Mouse (Mus musculus): ENCODE results near the gene Msl3. TPM values are rescaled to one million over a fixed set of nuclear protein-coding genes. Genes with fewer than 3 reads are reported as not detected.
A peak's percentile ranks its signal among the peaks of the same experiment; 100 is the strongest.

Gene Msl3
- polyA plus RNA-seq, 1 experiment: 0.26 TPM

DNA sequence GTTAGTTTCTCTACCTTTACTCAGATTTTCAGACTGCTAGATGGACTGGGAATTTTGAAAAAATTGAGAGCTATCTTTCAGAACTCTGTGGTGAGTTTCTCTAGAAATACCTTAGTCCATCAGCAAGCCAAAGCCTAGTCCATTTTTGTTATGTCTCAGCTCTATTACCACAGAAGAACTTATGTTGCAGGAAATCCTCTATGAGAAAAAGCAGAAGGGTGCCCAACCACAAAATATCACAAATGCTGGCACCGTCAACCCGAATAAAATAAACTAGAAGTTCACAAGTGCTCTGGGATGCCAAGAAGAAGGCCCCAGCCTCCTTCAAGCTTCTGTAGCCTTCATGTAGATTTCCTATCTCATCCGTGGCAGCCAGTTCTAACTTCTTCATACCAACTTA is 14.4 kb downstream of the Msl3 start:
- no peak for TF ChIP-seq TAL1 (IDR thresholded peaks at IDR 0.05; ENCODE audit: low read length)
- no peak for TF ChIP-seq GATA1 (IDR thresholded peaks at IDR 0.05; ENCODE audit: low read length)

DNA sequence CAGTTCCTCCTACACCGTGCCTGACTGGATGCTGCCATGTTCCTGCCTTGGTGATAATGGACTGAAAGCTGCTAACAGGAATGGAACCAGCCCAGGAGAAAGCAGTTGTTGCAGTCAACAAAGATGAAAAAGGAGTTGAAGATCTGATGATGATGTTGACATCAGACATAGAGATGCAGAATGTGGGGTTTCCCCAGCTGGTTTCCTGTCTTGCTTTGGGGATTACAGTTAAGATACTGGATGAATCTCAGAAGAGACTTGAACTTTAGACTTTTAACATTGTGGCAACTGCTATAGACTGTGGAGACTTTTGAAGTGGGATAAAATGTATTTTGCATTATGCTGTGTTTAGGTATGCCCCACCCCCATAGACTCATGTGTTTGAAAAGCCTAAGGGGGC is 15.9 kb downstream of the Msl3 start:
- TF ChIP-seq TAL1 (IDR thresholded peaks at IDR 0.05; ENCODE audit: low read length): no peak
- TF ChIP-seq GATA1 (IDR thresholded peaks at IDR 0.05; ENCODE audit: low read length): no peak
- H3K4me1 ChIP-seq (ENCODE audit: control insufficient read depth): no peaks in the 10 kb centered on the region
- peaks cover 57% of the 10 kb centered on the region for H3K36me3 ChIP-seq (ENCODE audit: control insufficient read depth)
- H3K27me3 ChIP-seq (ENCODE audit: control insufficient read depth): no peaks in the 10 kb centered on the region
- H3K4me3 ChIP-seq (replicated peaks): no peak overlapping the region
- no peaks in the 10 kb centered on the region for H3K9me3 ChIP-seq (ENCODE audit: control insufficient read depth, low read length)

More for the DNA sequence above, 14.4 kb downstream of the Msl3 start:
- no peaks in the 10 kb centered on the region for H3K9me3 ChIP-seq (ENCODE audit: control insufficient read depth, low read length)
- no peak overlapping the region for H3K4me3 ChIP-seq (replicated peaks)
- H3K4me1 ChIP-seq (ENCODE audit: control insufficient read depth): no peaks in the 10 kb centered on the region
- H3K36me3 ChIP-seq (ENCODE audit: control insufficient read depth): peaks cover 60% of the 10 kb centered on the region
- no peaks in the 10 kb centered on the region for H3K27me3 ChIP-seq (ENCODE audit: control insufficient read depth)

DNA sequence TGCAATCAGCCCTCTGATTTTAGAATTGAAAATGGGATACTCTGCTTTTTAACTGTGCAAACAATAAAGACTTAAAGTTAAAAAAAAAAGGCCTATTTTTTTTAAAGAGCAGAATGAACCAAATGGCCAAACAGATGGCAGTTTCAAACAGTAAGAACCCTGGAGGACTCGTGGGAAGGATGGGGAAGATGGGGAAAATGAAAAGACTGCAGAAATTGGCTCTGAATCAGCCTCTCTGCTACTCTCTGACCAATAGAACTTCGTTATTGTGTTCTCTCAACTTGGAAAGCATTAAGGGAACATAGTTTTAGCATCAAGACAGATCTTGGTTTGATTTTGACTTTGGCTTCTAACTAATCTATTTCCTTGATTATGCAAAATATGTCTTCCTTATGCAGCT is 24.4 kb downstream of the Msl3 start:
- H3K36me3 ChIP-seq (ENCODE audit: control insufficient read depth): peaks cover 44% of the 10 kb centered on the region
- no peaks in the 10 kb centered on the region for H3K27me3 ChIP-seq (ENCODE audit: control insufficient read depth)
- H3K4me3 ChIP-seq (replicated peaks): no peak overlapping the region
- no peak for TF ChIP-seq TAL1 (IDR thresholded peaks at IDR 0.05; ENCODE audit: low read length)
- no peak for TF ChIP-seq GATA1 (IDR thresholded peaks at IDR 0.05; ENCODE audit: low read length)
- no peaks in the 10 kb centered on the region for H3K4me1 ChIP-seq (ENCODE audit: control insufficient read depth)
- H3K9me3 ChIP-seq (ENCODE audit: control insufficient read depth, low read length): no peaks in the 10 kb centered on the region

DNA sequence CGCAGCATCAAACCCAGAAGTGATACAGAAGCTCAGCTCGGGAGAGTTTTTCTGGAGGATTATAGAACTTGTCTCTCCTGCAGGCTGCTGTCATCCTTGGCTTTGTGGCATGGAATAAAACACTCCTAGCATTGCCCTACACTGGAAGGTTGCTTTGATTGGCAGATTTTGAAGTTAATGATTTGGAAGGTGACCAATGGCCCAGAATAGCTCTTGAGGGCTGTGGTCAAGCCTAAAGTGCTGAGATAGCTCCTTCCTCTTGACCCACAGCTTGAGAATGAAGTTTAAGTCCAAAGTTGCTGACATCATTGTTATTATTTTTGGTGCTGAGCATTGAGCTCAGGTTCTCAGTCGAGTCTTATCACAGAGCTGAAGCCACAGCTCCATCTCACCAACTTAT is 26.0 kb downstream of the Msl3 start:
- H3K4me3 ChIP-seq (replicated peaks): no peak overlapping the region
- peaks cover 32% of the 10 kb centered on the region for H3K36me3 ChIP-seq (ENCODE audit: control insufficient read depth)
- TF ChIP-seq GATA1 (IDR thresholded peaks at IDR 0.05; ENCODE audit: low read length) (no peak), TAL1 (IDR thresholded peaks at IDR 0.05; ENCODE audit: low read length) (no peak)
- no peaks in the 10 kb centered on the region for H3K27me3 ChIP-seq (ENCODE audit: control insufficient read depth)
- H3K4me1 ChIP-seq (ENCODE audit: control insufficient read depth): no peaks in the 10 kb centered on the region
- no peaks in the 10 kb centered on the region for H3K9me3 ChIP-seq (ENCODE audit: control insufficient read depth, low read length)

DNA sequence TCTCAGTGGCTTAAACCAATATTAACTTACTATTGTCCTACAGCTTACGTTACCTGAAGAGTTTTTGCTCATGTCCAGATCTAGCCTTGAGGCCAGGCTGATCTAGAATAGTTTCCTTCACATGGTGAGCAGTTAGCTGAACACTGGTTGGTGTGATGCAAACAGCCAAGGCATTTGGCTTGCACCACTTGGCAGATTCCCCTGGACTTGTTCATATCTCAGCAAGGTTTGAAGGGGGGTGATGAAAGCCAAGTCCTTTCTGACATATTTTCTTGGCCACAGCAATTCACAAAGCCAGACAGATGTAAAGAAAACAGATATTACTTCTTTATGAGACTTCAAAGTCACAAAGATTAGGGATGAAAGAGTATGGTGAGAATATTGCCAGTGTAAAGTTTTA is 30.2 kb downstream of the Msl3 start:
- Histone ChIP-seq H3K27me3 (ENCODE audit: control insufficient read depth) (no peaks in the 10 kb centered on the region), H3K4me3 (replicated peaks) (no peak overlapping the region), H3K36me3 (ENCODE audit: control insufficient read depth) (no peaks in the 10 kb centered on the region), H3K4me1 (ENCODE audit: control insufficient read depth) (peaks cover 3% of the 10 kb centered on the region; the same call in 1 of the 2 replicates), H3K9me3 (ENCODE audit: control insufficient read depth, low read length) (no peaks in the 10 kb centered on the region)
- TF ChIP-seq GATA1 (IDR thresholded peaks at IDR 0.05; ENCODE audit: low read length): no peak
- TF ChIP-seq TAL1 (IDR thresholded peaks at IDR 0.05; ENCODE audit: low read length): no peak

DNA sequence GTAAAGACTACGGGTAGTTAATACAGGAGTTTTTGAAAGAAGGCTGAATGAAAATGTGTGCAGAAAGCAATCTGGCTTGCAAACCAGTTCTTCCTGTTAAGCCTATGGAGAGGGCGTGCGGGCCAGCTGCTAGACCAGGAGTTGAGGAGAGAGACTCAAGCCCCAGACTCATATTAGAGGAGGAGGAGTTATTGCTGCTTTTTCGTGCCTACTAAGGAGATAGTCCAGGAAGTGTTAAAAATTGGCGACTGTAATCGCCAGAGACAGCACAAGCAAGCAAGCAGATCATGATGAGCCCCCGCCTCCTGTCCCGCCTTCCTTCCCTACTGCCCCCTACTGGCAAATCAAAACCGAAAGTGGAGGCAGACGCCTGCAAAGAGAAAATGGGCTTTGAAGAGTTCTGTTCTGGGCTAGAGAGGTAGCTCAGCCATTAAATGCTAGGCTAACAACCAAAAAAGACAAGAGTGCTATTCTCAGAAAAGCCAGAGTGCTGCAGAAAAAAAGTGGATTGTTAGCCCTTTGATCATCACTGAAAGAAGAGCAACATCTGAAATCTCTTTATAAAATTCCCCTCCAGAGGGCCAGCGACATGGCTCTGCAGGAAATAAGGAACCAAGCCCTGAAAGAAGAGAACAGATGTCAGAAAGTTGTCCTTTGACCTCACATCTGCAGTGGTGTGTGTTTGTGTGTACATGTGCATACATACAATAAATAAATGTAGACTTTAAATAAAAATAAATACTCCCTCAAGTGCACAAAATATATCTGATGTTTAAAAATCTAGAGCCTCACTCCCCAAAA is 33.9 kb downstream of the Msl3 start:
- peaks cover 3% of the 10 kb centered on the region; the same call in 1 of the 2 replicates for H3K4me1 ChIP-seq (ENCODE audit: control insufficient read depth)
- TF ChIP-seq GATA1 (IDR thresholded peaks at IDR 0.05; ENCODE audit: low read length) (no peak), TAL1 (IDR thresholded peaks at IDR 0.05; ENCODE audit: low read length) (no peak)

More for the DNA sequence above, 33.9 kb downstream of the Msl3 start:
- no peaks in the 10 kb centered on the region for H3K9me3 ChIP-seq (ENCODE audit: control insufficient read depth, low read length)
- peak overlapping the region; percentile 58 for H3K4me3 ChIP-seq (replicated peaks)
- no peaks in the 10 kb centered on the region for H3K36me3 ChIP-seq (ENCODE audit: control insufficient read depth)
- H3K27me3 ChIP-seq (ENCODE audit: control insufficient read depth): no peaks in the 10 kb centered on the region

Other genes starting within 250 kb of the Msl3 start
- not detected in 2 replicates for gene Frmpd4, start 96.7 kb downstream of the Msl3 start, polyA plus RNA-seq (2012)
- gene Arhgap6, start 121.2 kb upstream of the Msl3 start, polyA plus RNA-seq (2012): 0.03 TPM in 2 replicates